Mouse (Mus musculus): ENCODE measurements around the gene Ppif.

The Ppif gene

GRCm38 (mm10) chr14:25693888-25694568 is at the start of gene Ppif:
Gene Ppif (plus strand): TSS chr14:25694154.
- in situ Hi-C loops (cut with MboI; ENCODE audit: low pct_unique_long_range_greater_than_20kb in 1 of 2, low sequenced_read_pairs in 2 of 2, unreplicated experiment in 1 of 2), result no loop called here

- in situ Hi-C loops (cut with MboI; ENCODE audit: low pct_unique_long_range_greater_than_20kb in 1 of 2, low sequenced_read_pairs in 2 of 2, unreplicated experiment in 1 of 2), result no loop called here
Observed at GRCm38 (mm10) chr14:25645717-25646116, 48.2 kb upstream of the Ppif start.

- in situ Hi-C loops (cut with MboI; ENCODE audit: low pct_unique_long_range_greater_than_20kb in 1 of 2, low sequenced_read_pairs in 2 of 2, unreplicated experiment in 1 of 2), result no loop called here
Observed at GRCm38 (mm10) chr14:25646161-25646621, 47.8 kb upstream of the Ppif start.

- in situ Hi-C loops (cut with MboI; ENCODE audit: low pct_unique_long_range_greater_than_20kb in 1 of 2, low sequenced_read_pairs in 2 of 2, unreplicated experiment in 1 of 2), result no loop called here
Observed at GRCm38 (mm10) chr14:25651131-25651530, 42.8 kb upstream of the Ppif start.

GRCm38 (mm10) chr14:25651905-25652304 is 42.0 kb upstream of the Ppif start:
- in situ Hi-C loops (cut with MboI; ENCODE audit: low pct_unique_long_range_greater_than_20kb in 1 of 2, low sequenced_read_pairs in 2 of 2, unreplicated experiment in 1 of 2), result no loop called here

- in situ Hi-C loops (cut with MboI; ENCODE audit: low pct_unique_long_range_greater_than_20kb in 1 of 2, low sequenced_read_pairs in 2 of 2, unreplicated experiment in 1 of 2), result no loop called here
Observed at GRCm38 (mm10) chr14:25654401-25655197, 39.4 kb upstream of the Ppif start.

GRCm38 (mm10) chr14:25660661-25661060 is 33.3 kb upstream of the Ppif start:
- in situ Hi-C loops (cut with MboI; ENCODE audit: low pct_unique_long_range_greater_than_20kb in 1 of 2, low sequenced_read_pairs in 2 of 2, unreplicated experiment in 1 of 2), result no loop called here

GRCm38 (mm10) chr14:25661185-25661920 is 32.6 kb upstream of the Ppif start:
- in situ Hi-C loops (cut with MboI; ENCODE audit: low pct_unique_long_range_greater_than_20kb in 1 of 2, low sequenced_read_pairs in 2 of 2, unreplicated experiment in 1 of 2), result no loop called here

GRCm38 (mm10) chr14:25663649-25664309 is 30.2 kb upstream of the Ppif start:
- in situ Hi-C loops (cut with MboI; ENCODE audit: low pct_unique_long_range_greater_than_20kb in 1 of 2, low sequenced_read_pairs in 2 of 2, unreplicated experiment in 1 of 2), result no loop called here

- in situ Hi-C loops (cut with MboI; ENCODE audit: low pct_unique_long_range_greater_than_20kb in 1 of 2, low sequenced_read_pairs in 2 of 2, unreplicated experiment in 1 of 2), result no loop called here
Observed at GRCm38 (mm10) chr14:25664310-25664695, 29.7 kb upstream of the Ppif start.

- in situ Hi-C loops (cut with MboI; ENCODE audit: low pct_unique_long_range_greater_than_20kb in 1 of 2, low sequenced_read_pairs in 2 of 2, unreplicated experiment in 1 of 2), result no loop called here
Observed at GRCm38 (mm10) chr14:25665314-25665970, 28.5 kb upstream of the Ppif start.

GRCm38 (mm10) chr14:25666668-25667376 is 27.1 kb upstream of the Ppif start:
- in situ Hi-C loops (cut with MboI; ENCODE audit: low pct_unique_long_range_greater_than_20kb in 1 of 2, low sequenced_read_pairs in 2 of 2, unreplicated experiment in 1 of 2), result no loop called here

- in situ Hi-C loops (cut with MboI; ENCODE audit: low pct_unique_long_range_greater_than_20kb in 1 of 2, low sequenced_read_pairs in 2 of 2, unreplicated experiment in 1 of 2), result no loop called here
Observed at GRCm38 (mm10) chr14:25667587-25667986, 26.4 kb upstream of the Ppif start.

GRCm38 (mm10) chr14:25679625-25680024 is 14.3 kb upstream of the Ppif start:
- in situ Hi-C loops (cut with MboI; ENCODE audit: low pct_unique_long_range_greater_than_20kb in 1 of 2, low sequenced_read_pairs in 2 of 2, unreplicated experiment in 1 of 2), result no loop called here

- in situ Hi-C loops (cut with MboI; ENCODE audit: low pct_unique_long_range_greater_than_20kb in 1 of 2, low sequenced_read_pairs in 2 of 2, unreplicated experiment in 1 of 2), result no loop called here
Observed at GRCm38 (mm10) chr14:25682020-25682419, 11.9 kb upstream of the Ppif start.

- in situ Hi-C loops (cut with MboI; ENCODE audit: low pct_unique_long_range_greater_than_20kb in 1 of 2, low sequenced_read_pairs in 2 of 2, unreplicated experiment in 1 of 2), result no loop called here
Observed at GRCm38 (mm10) chr14:25686216-25686945, 7.6 kb upstream of the Ppif start.
